Mouse (Mus musculus): Measurements from ENCODE around the gene Uba7. TPM values are rescaled to one million over a fixed set of nuclear protein-coding genes. Genes with fewer than 3 reads are reported as not detected.

Uba7 gene
- polyA plus RNA-seq, 1 experiment = 10.0 TPM

DNA sequence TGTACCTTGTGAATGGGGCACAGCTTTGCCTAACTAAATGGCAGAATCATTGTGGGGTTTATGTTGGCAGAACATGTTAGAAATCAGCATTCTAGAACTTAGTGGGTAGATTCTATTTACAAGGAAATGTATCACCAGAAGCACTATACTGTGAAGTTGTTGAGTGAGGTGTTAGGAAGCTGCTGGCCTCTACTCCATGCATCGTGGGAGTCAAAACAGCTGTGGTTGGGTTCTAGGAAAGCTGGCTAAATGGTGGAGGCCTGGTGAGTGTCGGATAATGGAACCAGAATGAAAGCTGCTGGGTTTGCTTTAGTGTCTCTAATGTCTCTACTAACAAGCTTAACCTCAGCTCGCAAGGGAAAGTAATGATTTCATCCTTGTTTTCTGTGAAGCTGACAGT, 41.8 kb downstream of the Uba7 start:
- TF ChIP-seq CTCF (IDR thresholded peaks at IDR 0.05; ENCODE audit: borderline replicate concordance, insufficient read depth, low read depth, low read length) (no peak), POLR2A (IDR thresholded peaks at IDR 0.05; ENCODE audit: borderline replicate concordance, insufficient read depth, low read length) (no peak)
- WGBS = 73% methylated on average over 3 of the region's 3 CpGs
- DNase-seq = no peak
- Histone ChIP-seq H3K4me3 (replicated peaks; ENCODE audit: insufficient read depth, low read depth, low read length) (no peak overlapping the region), H3K27me3 (ENCODE audit: control insufficient read depth, insufficient read depth, low read length) (no peaks in the 10 kb centered on the region), H3K27ac (ENCODE audit: insufficient read depth, low read length) (no peak overlapping the region), H3K4me1 (ENCODE audit: control insufficient read depth, insufficient read depth, low read length) (peaks cover 4% of the 10 kb centered on the region; the same call in 1 of the 2 replicates)

DNA sequence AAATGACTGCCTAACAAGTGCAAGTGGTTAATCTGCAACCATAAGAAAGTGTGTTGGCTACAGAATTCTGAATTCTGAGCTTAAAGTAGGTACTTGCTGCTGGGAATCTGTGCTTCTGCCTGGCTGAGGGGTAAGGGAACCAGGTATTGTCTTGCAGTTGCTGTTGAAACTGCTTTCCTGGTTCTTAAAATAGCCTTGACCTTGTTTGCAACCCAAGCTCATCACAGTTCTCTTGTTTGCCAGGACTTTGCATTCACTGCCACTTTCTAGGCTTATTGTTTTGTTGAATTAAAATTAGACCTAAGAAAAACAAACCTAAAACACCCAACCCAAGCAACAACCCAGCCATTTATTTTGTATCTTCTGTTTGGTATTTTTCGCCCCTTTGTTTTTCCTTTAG, 45.4 kb downstream of the Uba7 start:
- Histone ChIP-seq H3K27ac (ENCODE audit: insufficient read depth, low read length) (no peak overlapping the region), H3K4me1 (ENCODE audit: control insufficient read depth, insufficient read depth, low read length) (peaks cover 11% of the 10 kb centered on the region; the same call in 1 of the 2 replicates), H3K27me3 (ENCODE audit: control insufficient read depth, insufficient read depth, low read length) (no peaks in the 10 kb centered on the region), H3K4me3 (replicated peaks; ENCODE audit: insufficient read depth, low read depth, low read length) (no peak overlapping the region)
- peak in 1 of 2 experiments; percentile 20 for DNase-seq
- TF ChIP-seq CTCF (IDR thresholded peaks at IDR 0.05; ENCODE audit: borderline replicate concordance, insufficient read depth, low read depth, low read length) = no peak
- TF ChIP-seq POLR2A (IDR thresholded peaks at IDR 0.05; ENCODE audit: borderline replicate concordance, insufficient read depth, low read length) = no peak
- 91% methylated on average over 1 of the region's 1 CpGs for WGBS

- 40% methylated on average over 3 of the region's 3 CpGs for WGBS
- peaks cover 11% of the 10 kb centered on the region; the same call in 1 of the 2 replicates for H3K4me1 ChIP-seq (ENCODE audit: control insufficient read depth, insufficient read depth, low read length)
- DNase-seq = peak in 1 of 2 experiments; percentile 34
- no peaks in the 10 kb centered on the region for H3K27me3 ChIP-seq (ENCODE audit: control insufficient read depth, insufficient read depth, low read length)
- no peak overlapping the region for H3K27ac ChIP-seq (ENCODE audit: insufficient read depth, low read length)
- no peak for TF ChIP-seq CTCF (IDR thresholded peaks at IDR 0.05; ENCODE audit: borderline replicate concordance, insufficient read depth, low read depth, low read length)
- TF ChIP-seq POLR2A (IDR thresholded peaks at IDR 0.05; ENCODE audit: borderline replicate concordance, insufficient read depth, low read length) = no peak
- no peak overlapping the region for H3K4me3 ChIP-seq (replicated peaks; ENCODE audit: insufficient read depth, low read depth, low read length)
Observed at GRCm38 (mm10) chr9:108023216-108023615, 47.9 kb downstream of the Uba7 start.

DNA sequence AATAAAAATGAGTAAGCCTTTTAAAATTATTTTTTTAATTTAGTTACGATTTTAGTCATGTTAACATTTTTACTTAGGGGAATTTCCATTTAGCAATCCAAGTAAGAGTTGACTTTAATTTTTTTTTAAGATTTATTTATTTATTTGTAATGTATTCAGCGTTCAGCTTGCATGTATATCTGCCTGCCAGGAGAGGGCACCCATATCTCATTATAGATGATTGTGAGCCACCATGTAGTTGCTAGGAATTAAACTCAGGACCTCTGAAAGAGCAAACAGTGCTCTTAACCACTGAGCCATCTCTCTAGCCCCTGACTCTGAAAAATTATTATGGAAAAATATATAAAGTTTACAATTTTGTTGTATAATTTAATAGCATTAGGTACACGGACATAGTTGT, 51.3 kb downstream of the Uba7 start:
- no peak overlapping the region for H3K27ac ChIP-seq (ENCODE audit: insufficient read depth, low read length)
- no peak overlapping the region for H3K4me3 ChIP-seq (replicated peaks; ENCODE audit: insufficient read depth, low read depth, low read length)
- TF ChIP-seq CTCF (IDR thresholded peaks at IDR 0.05; ENCODE audit: borderline replicate concordance, insufficient read depth, low read depth, low read length) (no peak), POLR2A (IDR thresholded peaks at IDR 0.05; ENCODE audit: borderline replicate concordance, insufficient read depth, low read length) (no peak)
- H3K4me1 ChIP-seq (ENCODE audit: control insufficient read depth, insufficient read depth, low read length) = peaks cover 7% of the 10 kb centered on the region; the same call in 1 of the 2 replicates
- WGBS = 85% methylated on average over 3 of the region's 3 CpGs
- H3K27me3 ChIP-seq (ENCODE audit: control insufficient read depth, insufficient read depth, low read length) = no peaks in the 10 kb centered on the region
- no peak for DNase-seq

DNA sequence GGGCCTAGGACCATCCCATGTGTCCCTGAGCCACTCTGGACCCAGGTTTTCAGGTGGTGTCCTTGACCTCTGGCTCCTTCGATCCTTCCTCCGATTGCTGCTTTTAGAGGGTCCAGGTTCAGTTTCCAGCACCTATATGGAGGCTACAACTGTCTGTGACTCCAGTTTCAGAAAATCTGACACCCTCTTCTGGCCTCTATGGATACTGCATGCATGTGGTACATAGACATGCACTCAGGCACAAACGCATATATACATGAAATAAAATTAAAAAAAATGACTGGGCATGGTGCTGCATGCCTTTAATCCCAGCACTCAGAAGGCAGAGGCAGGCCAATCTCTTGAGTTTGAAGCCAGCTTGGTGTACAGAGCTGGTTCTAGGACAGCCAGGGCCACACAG, 52.6 kb downstream of the Uba7 start:
- TF ChIP-seq POLR2A (IDR thresholded peaks at IDR 0.05; ENCODE audit: borderline replicate concordance, insufficient read depth, low read length) = no peak
- no peak for TF ChIP-seq CTCF (IDR thresholded peaks at IDR 0.05; ENCODE audit: borderline replicate concordance, insufficient read depth, low read depth, low read length)
- Histone ChIP-seq H3K27ac (ENCODE audit: insufficient read depth, low read length) (no peak overlapping the region), H3K27me3 (ENCODE audit: control insufficient read depth, insufficient read depth, low read length) (no peaks in the 10 kb centered on the region), H3K4me1 (ENCODE audit: control insufficient read depth, insufficient read depth, low read length) (peaks cover 7% of the 10 kb centered on the region; the same call in 1 of the 2 replicates), H3K4me3 (replicated peaks; ENCODE audit: insufficient read depth, low read depth, low read length) (no peak overlapping the region)
- WGBS = 96% methylated on average over 3 of the region's 3 CpGs
- no peak for DNase-seq

- Histone ChIP-seq H3K27ac (ENCODE audit: insufficient read depth, low read length) (no peak overlapping the region), H3K4me1 (ENCODE audit: control insufficient read depth, insufficient read depth, low read length) (no peaks in the 10 kb centered on the region), H3K4me3 (replicated peaks; ENCODE audit: insufficient read depth, low read depth, low read length) (no peak overlapping the region), H3K27me3 (ENCODE audit: control insufficient read depth, insufficient read depth, low read length) (no peaks in the 10 kb centered on the region)
- 89% methylated on average over 5 of the region's 5 CpGs for WGBS
- DNase-seq = no peak
- TF ChIP-seq CTCF (IDR thresholded peaks at IDR 0.05; ENCODE audit: borderline replicate concordance, insufficient read depth, low read depth, low read length) (no peak), POLR2A (IDR thresholded peaks at IDR 0.05; ENCODE audit: borderline replicate concordance, insufficient read depth, low read length) (no peak)
Observed at GRCm38 (mm10) chr9:108032126-108032525, 56.8 kb downstream of the Uba7 start.

Other genes with a start within 250 kb of the Uba7 start
- gene Rbm5, start 204.5 kb upstream of the Uba7 start, polyA plus RNA-seq (2012; rRNA removed) = 126 and 129 TPM in 2 replicates
- 64.5 and 66.4 TPM in 2 replicates for gene Rbm6, start 102.3 kb upstream of the Uba7 start, polyA plus RNA-seq (2012; rRNA removed)
- 32.4 and 34.4 TPM in 2 replicates for gene Mon1a, start 87.4 kb upstream of the Uba7 start, polyA plus RNA-seq (2012; rRNA removed)
- 0.71 and 1.0 TPM in 2 replicates for gene Mst1r, start 68.6 kb upstream of the Uba7 start, polyA plus RNA-seq (2012; rRNA removed)
- not detected in 2 replicates for gene Actl11, start 47.0 kb upstream of the Uba7 start, polyA plus RNA-seq (2012; rRNA removed)
- 20.2 and 25.1 TPM in 2 replicates for gene Camkv, start 39.8 kb upstream of the Uba7 start, polyA plus RNA-seq (2012; rRNA removed)
- 1.5 and 2.2 TPM in 2 replicates for gene Traip, start 25.4 kb upstream of the Uba7 start, polyA plus RNA-seq (2012; rRNA removed)
- 0.20 and 0.38 TPM in 2 replicates for gene Gm20661, start 7.6 kb downstream of the Uba7 start, polyA plus RNA-seq (2012; rRNA removed)
- gene Inka1, start 10.4 kb downstream of the Uba7 start, polyA plus RNA-seq (2012; rRNA removed) = 4.1 and 5.7 TPM in 2 replicates
- 2.2 and 4.1 TPM in 2 replicates for gene Cdhr4, start 17.0 kb downstream of the Uba7 start, polyA plus RNA-seq (2012; rRNA removed)
- gene Gm20662, start 20.8 kb downstream of the Uba7 start, polyA plus RNA-seq (2012; rRNA removed) = 6.3 and 6.9 TPM in 2 replicates
- gene Ip6k1, start 27.0 kb downstream of the Uba7 start, polyA plus RNA-seq (2012; rRNA removed) = 191 and 245 TPM in 2 replicates
- gene Gmppb, start 73.7 kb downstream of the Uba7 start, polyA plus RNA-seq (2012; rRNA removed) = 16.5 and 28.7 TPM in 2 replicates
- 2.7 TPM in 2 replicates for gene Amigo3, start 77.7 kb downstream of the Uba7 start, polyA plus RNA-seq (2012; rRNA removed)
- gene Mst1, start 104.9 kb downstream of the Uba7 start, polyA plus RNA-seq (2012; rRNA removed) = 0.13 TPM in 1 of 2 replicates, not detected in the other
- 184 and 213 TPM in 2 replicates for gene Rnf123, start 107.8 kb downstream of the Uba7 start, polyA plus RNA-seq (2012; rRNA removed)
- 69.6 and 83.5 TPM in 2 replicates for gene Apeh, start 119.1 kb downstream of the Uba7 start, polyA plus RNA-seq (2012; rRNA removed)
- 70.0 and 77.6 TPM in 2 replicates for gene Bsn, start 214.9 kb downstream of the Uba7 start, polyA plus RNA-seq (2012; rRNA removed)